Mouse (Mus musculus): Measurements from ENCODE around the gene Mapk13.

DNA sequence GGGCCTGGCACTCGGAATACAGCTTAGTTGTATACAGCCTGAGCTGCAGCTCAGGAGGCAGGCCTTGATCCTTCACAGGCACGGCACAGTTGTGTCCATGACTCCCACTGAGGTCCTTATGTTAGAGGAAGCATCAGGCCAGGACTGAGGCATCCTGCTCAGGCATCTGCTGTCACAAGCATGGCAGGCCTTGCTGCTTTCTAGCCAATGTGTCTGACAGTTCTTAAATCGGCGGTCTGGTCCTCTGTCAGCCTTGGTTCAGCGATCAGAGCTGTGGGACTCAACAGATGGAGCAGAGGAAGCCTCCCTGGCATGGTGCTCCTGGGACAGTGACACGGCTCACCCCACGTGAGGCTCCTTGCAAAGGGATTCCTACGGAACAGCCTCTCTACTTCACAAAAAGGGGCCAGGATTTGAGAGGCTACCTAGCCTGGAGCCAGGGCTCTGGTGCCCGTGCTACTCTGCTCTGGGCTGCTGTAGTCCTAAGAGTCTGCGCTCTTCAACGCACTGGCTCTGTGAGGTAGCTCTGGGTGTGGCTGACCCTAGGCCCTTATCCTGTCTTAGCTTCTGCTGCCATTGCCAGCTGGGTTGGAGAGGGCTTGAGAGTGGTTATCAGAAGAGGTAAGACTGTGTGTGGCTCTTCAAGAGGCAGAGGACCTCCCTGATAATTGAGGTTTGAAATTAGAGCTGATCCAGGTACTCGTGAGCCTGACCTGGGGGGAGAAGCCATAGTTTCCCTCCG, 54.1 kb downstream of the Mapk13 start:
- peak; percentile 94 for TF ChIP-seq GATA1 (IDR thresholded peaks at IDR 0.05; ENCODE audit: low read length)
- peak; percentile 99 for TF ChIP-seq TAL1 (IDR thresholded peaks at IDR 0.05; ENCODE audit: low read length)
